Mouse (Mus musculus): Measurements from ENCODE around the gene Cnga3. TPM values are rescaled to one million over a fixed set of nuclear protein-coding genes. Genes with fewer than 3 reads are reported as not detected.

Gene Cnga3
- total RNA-seq (2023) = not detected

DNA sequence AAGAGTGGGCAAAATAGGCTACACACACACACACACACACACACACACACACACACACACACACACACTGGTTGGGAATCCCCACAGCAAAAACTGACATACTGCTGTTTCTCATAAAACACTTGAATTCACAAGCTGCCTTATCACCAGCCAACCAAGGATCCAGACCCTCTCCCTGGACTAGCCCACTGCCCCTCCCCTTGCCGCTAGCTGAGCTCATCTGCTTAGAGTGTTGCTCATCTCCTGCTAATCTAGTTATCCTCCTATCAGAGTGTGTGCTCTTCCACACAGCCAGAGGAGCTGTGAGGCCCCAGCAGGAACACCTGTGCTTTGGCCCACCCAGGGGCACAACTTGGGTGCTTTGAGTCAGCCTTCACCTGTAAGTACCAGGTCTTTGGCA, at the start of gene Cnga3:
Gene Cnga3 (plus strand): TSS at position 291 of the 400 bp plus-strand sequence.

DNA sequence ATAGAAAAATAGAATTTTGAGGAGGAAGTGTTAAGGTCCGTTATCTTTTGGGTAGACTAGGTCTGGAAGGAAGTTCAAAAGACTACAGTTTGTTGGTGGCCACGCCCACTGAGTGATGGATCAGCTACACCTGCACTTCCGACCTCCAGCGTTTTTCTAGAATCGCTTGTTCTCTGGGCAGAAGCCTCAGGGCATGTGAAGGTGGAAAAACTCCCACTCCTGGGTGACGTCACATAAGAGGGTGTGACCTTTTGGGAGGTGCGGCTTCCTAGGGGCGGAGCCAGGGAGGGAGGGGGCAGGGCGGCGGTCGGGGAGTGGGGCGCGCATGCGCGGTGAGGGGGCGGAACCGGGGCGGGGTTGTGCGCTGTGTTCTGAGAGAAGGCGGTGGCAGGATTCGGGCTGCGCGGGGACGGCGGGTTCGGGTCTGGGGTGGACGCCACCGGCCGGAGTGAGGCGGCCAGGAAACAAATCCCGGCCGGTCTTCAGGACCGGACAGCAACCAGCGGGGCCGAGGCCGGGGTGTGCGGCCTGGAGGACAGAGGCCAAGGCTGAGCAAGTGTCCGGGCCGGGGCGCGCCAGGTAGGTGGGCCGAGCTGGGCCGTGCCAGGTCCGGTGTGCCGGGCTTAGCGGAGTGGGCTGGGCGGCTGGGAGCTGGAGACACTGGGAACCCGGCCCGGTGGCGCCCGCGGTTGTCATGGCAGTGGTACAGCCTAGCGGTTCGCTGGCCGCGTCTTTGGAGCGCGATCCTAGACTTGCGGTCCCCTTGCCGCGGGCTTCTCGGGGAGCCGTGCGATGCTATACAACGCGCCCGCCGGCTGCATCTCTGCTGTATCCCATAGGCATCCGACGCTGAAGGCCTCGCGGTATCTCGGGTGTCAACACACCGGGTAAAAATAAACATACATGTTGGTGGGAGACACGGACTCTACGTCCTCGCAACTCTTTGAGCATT, 85.6 kb downstream of the Cnga3 start, which contains the start of gene Inpp4a:
Gene Inpp4a (plus strand): TSS at position 326 of the 952 bp plus-strand sequence.

Other genes with a start within 250 kb of the Cnga3 start
- not detected for gene Vwa3b, start 187.8 kb upstream of the Cnga3 start, total RNA-seq (2023)
- 100 to 1,000 TPM; 146 to 163 TPM for gene Inpp4a, start 85.4 kb downstream of the Cnga3 start, total RNA-seq (2023)
- gene Coa5, start 215.7 kb downstream of the Cnga3 start, total RNA-seq (2023) = 10 to 100 TPM; 26.6 to 30.2 TPM
- 10 to 100 TPM; 31.6 to 33.1 TPM for gene Unc50, start 215.7 kb downstream of the Cnga3 start, total RNA-seq (2023)